Mouse (Mus musculus) myocyte (in vitro differentiated cells): Measurements from ENCODE around the gene Elp5.

Source experiments
- MAX ChIP-seq: IDR thresholded peaks from one replicate; pipeline ENCODE4 v1.6.1; 2011; ENCODE audit warnings: low read depth, mild to moderate bottlenecking, control low read depth
- POLR2A ChIP-seq: IDR thresholded peaks from one replicate; pipeline ENCODE4 v1.6.1; 2011; ENCODE audit warnings: low read depth, mild to moderate bottlenecking, control low read depth, moderate library complexity; ENCODE audit not compliant: insufficient read length
- USF1 ChIP-seq: IDR thresholded peaks from one replicate; pipeline ENCODE4 v1.6.1; 2011; ENCODE audit warnings: low read depth, mild to moderate bottlenecking, control low read depth, moderate library complexity

GRCm38 (mm10) chr11:70001865-70002264 is 19.5 kb upstream of the Elp5 start:
- TF ChIP-seq POLR2A: no peak
- TF ChIP-seq MAX: no peak
- TF ChIP-seq USF1: no peak
